Mouse (Mus musculus) cerebellum, postnatal 25 days (tissue): Measurements from ENCODE around the gene Pfkp.

Source experiments
- DNase-seq, 2 experiments: peaks; one replicate each; pipeline ENCODE4 v3.0.0; 2021; ENCODE audit warnings: mixed read lengths in 2 of 2

The Pfkp gene

GRCm38 (mm10) chr13:6636520-6636919, 12.1 kb downstream of the Pfkp start:
- DNase-seq = no peak

- DNase-seq = no peak
Measured at GRCm38 (mm10) chr13:6635138-6636076, 13.2 kb downstream of the Pfkp start.

GRCm38 (mm10) chr13:6634063-6634462, 14.5 kb downstream of the Pfkp start:
- DNase-seq = no peak

- DNase-seq = peak in 1 of 2 experiments; percentile 48
Measured at GRCm38 (mm10) chr13:6633524-6633923, 15.1 kb downstream of the Pfkp start.

GRCm38 (mm10) chr13:6632935-6633334, 15.6 kb downstream of the Pfkp start:
- DNase-seq = no peak

- DNase-seq = no peak
Measured at GRCm38 (mm10) chr13:6632513-6632912, 16.1 kb downstream of the Pfkp start.

GRCm38 (mm10) chr13:6631772-6632510, 16.6 kb downstream of the Pfkp start:
- peak in 1 of 2 experiments; percentile 56 for DNase-seq

- DNase-seq = peak; percentile 42 to 59
Measured at GRCm38 (mm10) chr13:6630660-6631059, 17.9 kb downstream of the Pfkp start.

GRCm38 (mm10) chr13:6629927-6630326, 18.6 kb downstream of the Pfkp start:
- no peak for DNase-seq

GRCm38 (mm10) chr13:6628998-6629764, 19.4 kb downstream of the Pfkp start:
- no peak for DNase-seq

GRCm38 (mm10) chr13:6628261-6628660, 20.3 kb downstream of the Pfkp start:
- DNase-seq = no peak

- no peak for DNase-seq
Measured at GRCm38 (mm10) chr13:6627352-6627751, 21.2 kb downstream of the Pfkp start.

GRCm38 (mm10) chr13:6626508-6627114, 22.0 kb downstream of the Pfkp start:
- no peak for DNase-seq

- DNase-seq = no peak
Measured at GRCm38 (mm10) chr13:6625942-6626341, 22.6 kb downstream of the Pfkp start.

GRCm38 (mm10) chr13:6624604-6625003, 24.0 kb downstream of the Pfkp start:
- DNase-seq = peak in 1 of 2 experiments; percentile 52

GRCm38 (mm10) chr13:6624121-6624520, 24.5 kb downstream of the Pfkp start:
- DNase-seq = no peak

GRCm38 (mm10) chr13:6621831-6622230, 26.7 kb downstream of the Pfkp start:
- DNase-seq = no peak

GRCm38 (mm10) chr13:6620250-6620649, 28.3 kb downstream of the Pfkp start:
- DNase-seq = no peak

GRCm38 (mm10) chr13:6618711-6619110, 29.9 kb downstream of the Pfkp start:
- no peak for DNase-seq

- no peak for DNase-seq
Measured at GRCm38 (mm10) chr13:6613690-6614445, 34.7 kb downstream of the Pfkp start.

GRCm38 (mm10) chr13:6602786-6603409, 45.7 kb downstream of the Pfkp start:
- no peak for DNase-seq
